Mouse (Mus musculus): ENCODE results near the gene Rab37.

DNA sequence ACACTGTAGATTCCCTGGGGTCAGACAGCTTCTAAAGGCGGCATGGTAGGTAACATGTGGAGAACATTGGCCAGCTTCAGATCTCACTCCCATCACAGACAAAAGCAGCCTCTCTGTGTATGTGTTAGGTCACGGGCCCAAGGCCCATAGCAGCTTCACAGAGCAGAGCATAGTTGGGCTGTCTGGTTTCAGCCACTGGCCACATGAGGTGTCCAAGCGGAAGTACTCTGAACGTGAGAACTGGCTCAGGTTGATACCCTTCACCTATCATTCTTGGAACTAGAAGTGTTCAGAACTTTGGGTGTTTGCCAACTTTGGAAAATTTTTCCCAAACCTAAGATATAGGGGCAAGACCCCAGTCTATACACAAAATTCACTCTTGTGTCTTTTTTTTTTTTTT, 78.2 kb downstream of the Rab37 start:
- TF ChIP-seq POLR2A (IDR thresholded peaks at IDR 0.05; ENCODE audit: insufficient read depth, low read length) (no peak), CTCF (IDR thresholded peaks at IDR 0.05; ENCODE audit: low read depth, low read length) (no peak)
